Mouse (Mus musculus) ZHBTc4 (cell line): ENCODE results near the gene Fam43b.
"Not testable (repeated sequence)": the region's sequence is repeated elsewhere in the genome, so short reads cannot be mapped to it uniquely, and the experiment has no call there.

Experiments
- DNase-seq: peaks from one replicate; pipeline ENCODE4 v3.0.0-alpha.2; 2011; ENCODE audit warnings: low read depth, low spot score

Fam43b gene

GRCm38 (mm10) chr4:138395971-138396645 lies at the start of gene Fam43b:
Gene Fam43b, minus strand, starts transcription at chr4:138396528.
- peak; percentile 90 for DNase-seq

- peak; percentile 87 for DNase-seq
Measured at GRCm38 (mm10) chr4:138444941-138445340, 48.6 kb upstream of the Fam43b start.

GRCm38 (mm10) chr4:138440062-138440461 lies 43.7 kb upstream of the Fam43b start:
- no peak for DNase-seq

- DNase-seq: peak; percentile 98
Measured at GRCm38 (mm10) chr4:138434347-138435316, 38.3 kb upstream of the Fam43b start, which contains the start of gene Mul1. Gene Mul1, plus strand, starts transcription at chr4:138434671.

GRCm38 (mm10) chr4:138431340-138431739 lies 35.0 kb upstream of the Fam43b start:
- DNase-seq: no peak

- DNase-seq: peak; percentile 70
Measured at GRCm38 (mm10) chr4:138429778-138430177, 33.5 kb upstream of the Fam43b start.

GRCm38 (mm10) chr4:138426778-138427705 lies 30.7 kb upstream of the Fam43b start:
- DNase-seq: peak; percentile 88

- not testable (repeated sequence) for DNase-seq
Measured at GRCm38 (mm10) chr4:138425604-138426003, 29.3 kb upstream of the Fam43b start.

GRCm38 (mm10) chr4:138425028-138425427 lies 28.7 kb upstream of the Fam43b start:
- DNase-seq: no peak

- DNase-seq: no peak
Measured at GRCm38 (mm10) chr4:138418340-138418957, 22.1 kb upstream of the Fam43b start.

GRCm38 (mm10) chr4:138417882-138418281 lies 21.6 kb upstream of the Fam43b start:
- DNase-seq: no peak

- DNase-seq: peak; percentile 82
Measured at GRCm38 (mm10) chr4:138416414-138416813, 20.1 kb upstream of the Fam43b start.

- no peak for DNase-seq
Measured at GRCm38 (mm10) chr4:138415991-138416390, 19.7 kb upstream of the Fam43b start.

GRCm38 (mm10) chr4:138414725-138415124 lies 18.4 kb upstream of the Fam43b start:
- no peak for DNase-seq

GRCm38 (mm10) chr4:138411504-138412121 lies 15.3 kb upstream of the Fam43b start:
- no peak for DNase-seq

- peak; percentile 85 for DNase-seq
Measured at GRCm38 (mm10) chr4:138411011-138411410, 14.7 kb upstream of the Fam43b start.

GRCm38 (mm10) chr4:138407479-138408194 lies 11.3 kb upstream of the Fam43b start:
- DNase-seq: peak; percentile 51

- DNase-seq: peak; percentile 75
Measured at GRCm38 (mm10) chr4:138404806-138405205, 8.5 kb upstream of the Fam43b start.

GRCm38 (mm10) chr4:138396711-138397110 lies 383 bp upstream of the Fam43b start:
- DNase-seq: no peak
